Mouse (Mus musculus) thymus, postnatal 14 days (tissue): Measurements from ENCODE around the gene Eif3f.
A peak's percentile ranks its signal among the peaks of the same experiment; 100 is the strongest.

ENCODE experiments used
- DNase-seq: peaks from one replicate; pipeline ENCODE4 v3.0.0; 2021

The Eif3f gene

DNA sequence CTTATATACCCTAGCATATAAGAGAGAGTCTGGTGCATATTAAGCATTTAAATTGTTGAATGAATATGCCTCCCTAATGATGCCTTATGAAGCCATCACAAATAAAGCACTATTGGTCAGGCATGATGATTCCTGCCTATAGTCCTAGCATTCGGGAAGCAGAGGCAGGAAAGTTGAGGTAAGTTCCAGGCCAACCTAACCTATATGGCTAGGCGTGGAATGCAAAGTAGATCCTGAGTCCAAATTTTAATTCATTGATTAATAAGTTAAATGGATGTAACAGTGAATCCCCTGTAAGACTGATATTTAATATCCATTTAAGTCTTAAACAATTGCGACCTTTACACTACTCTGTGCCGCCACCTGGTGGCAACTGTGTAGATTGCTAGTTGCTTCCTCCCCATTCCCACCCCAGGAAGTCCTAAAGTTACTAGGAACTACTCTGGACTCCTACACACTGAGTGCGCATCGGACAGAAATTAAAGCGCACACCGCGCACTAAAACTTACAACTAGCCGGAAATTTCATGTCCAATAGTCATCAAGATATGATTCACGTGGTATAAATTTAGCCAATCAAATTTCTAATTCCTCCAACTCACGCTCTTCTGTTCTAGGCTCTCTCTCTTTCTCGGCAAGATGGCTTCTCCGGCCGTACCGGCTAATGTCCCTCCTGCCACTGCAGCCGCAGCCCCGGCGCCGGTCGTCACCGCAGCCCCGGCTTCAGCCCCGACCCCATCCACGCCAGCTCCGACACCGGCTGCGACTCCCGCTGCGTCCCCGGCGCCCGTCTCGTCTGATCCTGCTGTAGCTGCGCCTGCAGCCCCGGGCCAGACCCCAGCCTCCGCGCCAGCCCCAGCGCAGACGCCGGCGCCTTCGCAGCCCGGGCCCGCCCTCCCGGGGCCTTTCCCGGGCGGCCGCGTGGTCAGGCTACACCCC, at the start of gene Eif3f:
Eif3f (plus strand) TSS at position 624 of the 938 bp plus-strand sequence.
- peak; percentile 92 for DNase-seq

DNA sequence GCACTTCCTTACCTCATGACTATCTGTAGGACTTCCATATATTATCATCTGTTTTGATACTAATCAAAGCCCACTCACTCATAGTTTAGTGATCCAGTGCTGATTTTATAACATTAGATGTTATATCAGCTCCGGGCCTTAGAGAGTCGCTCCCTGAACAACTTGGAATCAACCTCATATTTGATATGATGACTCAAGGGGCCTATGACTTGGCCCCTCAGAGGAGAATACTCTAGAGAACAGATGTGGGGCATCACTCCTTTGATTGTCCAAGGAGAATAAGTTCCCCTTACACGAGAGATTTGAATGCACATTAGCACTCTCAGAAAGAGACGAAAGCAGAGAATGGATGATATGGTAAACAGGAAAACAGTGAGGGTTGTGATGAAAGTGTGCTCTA, 49.3 kb upstream of the Eif3f start, which contains the start of gene Olfr518:
Olfr518 (minus strand) TSS at position 101 of the 400 bp plus-strand sequence.
- no peak for DNase-seq

DNA sequence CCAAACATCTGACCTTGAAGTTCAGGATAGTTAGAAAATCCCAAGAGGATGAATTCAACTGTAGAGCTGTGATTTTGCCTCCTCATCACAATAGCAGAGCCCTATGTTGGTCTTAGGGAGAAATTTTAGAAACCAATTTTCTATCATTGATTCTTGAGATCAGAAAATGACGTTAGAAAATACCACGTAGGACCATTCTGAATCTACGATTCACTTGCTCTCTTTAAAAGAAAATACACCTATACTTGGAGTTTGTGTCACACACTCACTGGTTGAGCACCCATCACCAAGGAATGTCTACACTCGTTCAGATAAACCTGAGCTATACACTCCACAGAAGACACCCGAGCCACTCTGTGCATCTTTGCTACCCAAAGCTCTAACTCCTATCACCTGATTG, 39.9 kb upstream of the Eif3f start, which contains the start of gene Olfr519:
Olfr519 (minus strand) TSS at position 101 of the 400 bp plus-strand sequence.
- no peak for DNase-seq

DNA sequence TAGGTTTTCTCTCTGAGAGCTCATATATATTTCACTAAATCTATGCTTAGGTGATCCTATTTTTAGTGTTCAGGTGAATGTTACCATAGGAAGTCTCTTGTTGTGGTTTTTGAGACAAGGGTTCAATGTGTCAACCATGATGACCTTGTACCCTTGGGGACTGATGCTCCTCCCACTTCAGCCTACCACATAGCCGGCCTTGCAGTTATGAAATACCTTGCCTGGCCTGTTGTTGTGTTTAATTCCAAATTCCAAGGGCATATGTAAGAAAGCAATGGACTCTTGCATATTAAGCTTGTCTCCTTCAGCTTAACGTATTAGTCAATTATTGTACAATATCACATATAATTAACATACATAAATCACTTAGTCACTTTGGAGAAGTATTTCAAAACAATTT, 30.2 kb upstream of the Eif3f start:
- no peak for DNase-seq

DNA sequence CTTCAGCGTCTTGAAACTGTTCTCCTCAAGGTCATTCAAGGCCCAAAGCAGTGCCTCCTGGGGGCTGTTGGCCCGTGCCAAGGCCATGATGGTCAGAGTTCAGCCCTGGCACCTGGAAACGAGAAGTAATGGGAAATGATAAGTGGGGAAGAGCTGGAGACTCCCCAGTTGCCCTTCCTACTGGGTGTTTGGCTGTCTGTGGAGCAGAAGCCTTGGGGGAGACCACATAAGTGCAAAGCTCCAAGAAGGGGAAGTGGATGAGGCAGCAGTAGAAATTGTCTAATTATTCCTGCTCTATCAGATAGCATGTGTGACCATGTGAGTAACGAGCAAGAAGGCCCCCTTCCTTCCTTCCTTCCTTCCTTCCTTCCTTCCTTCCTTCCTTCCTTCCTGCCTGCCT, 7.2 kb upstream of the Eif3f start:
- DNase-seq: no peak

DNA sequence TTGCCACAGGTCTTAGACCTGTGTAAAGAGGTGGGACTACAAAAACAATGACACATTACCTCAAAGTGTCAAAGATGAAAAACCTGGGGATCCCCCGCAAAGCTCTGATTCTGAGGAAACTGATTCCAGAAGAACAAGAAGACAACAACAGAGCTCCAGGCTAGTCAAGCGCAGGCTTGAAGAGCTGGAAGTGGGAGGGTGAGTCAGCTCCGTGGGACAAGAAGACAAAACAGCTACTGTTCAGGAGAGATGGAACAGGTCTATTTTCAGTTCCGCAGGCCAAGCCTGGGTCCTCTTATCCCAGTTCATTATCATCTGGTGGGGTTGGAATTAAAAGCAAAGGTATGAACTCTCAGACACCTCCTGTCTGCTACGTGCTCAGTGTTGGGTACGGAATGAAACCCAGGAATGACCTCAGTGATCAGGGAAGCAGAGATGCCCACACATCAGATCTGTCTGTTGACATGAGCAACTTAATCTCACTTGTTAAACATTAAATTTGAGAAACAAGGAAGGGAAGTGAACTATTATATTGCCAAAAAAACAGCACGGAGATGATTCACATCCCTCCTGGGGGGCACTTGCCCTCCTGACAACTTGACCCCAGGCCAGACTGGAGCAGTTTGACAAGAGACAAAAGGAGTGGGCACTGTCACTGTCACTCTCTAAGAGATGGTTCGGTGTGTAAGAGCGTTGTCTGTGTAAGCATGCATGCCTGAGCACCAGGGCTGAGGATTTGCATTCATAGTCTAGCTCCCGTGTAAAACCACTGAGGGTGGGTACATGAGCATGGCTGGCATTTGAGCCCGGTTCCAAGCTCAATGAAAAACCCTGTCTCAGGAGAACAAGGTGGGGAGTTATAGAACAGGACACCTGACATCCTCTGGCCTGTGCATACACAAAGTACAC, 5.7 kb upstream of the Eif3f start:
- DNase-seq: no peak

DNA sequence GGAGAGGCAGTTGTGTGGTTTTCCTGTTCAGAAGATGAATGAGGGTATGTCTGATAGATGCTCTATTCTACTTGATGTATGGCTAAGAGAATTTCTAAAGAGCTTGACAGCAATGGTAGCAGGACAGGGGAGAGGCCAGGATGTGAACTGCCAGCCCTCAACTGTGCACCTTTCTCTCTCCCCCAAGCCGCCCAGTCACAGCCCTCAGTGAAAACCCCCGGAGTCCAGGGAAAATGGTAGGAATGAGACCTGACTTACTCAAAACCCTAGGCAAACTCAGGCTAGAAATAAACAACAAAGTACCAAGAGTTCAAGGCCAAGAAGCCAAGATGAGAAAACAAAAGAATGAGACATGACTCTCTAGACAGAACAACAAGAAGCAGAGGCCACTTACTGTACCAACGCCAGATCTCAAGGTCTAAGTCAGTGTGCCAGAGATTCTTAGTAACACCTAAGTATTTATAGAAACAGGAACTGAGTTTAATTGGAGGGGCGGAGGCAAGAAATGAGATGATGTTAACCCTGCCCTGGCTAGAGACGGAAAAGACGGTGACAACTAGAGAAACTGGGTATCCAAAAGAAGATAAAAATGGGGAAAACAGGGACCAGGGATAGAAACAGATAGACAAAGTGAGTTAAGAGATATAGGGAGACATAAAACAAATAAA, 4.4 kb upstream of the Eif3f start, which contains the start of gene Nlrp10:
Nlrp10 (minus strand) TSS at position 453 of the 668 bp plus-strand sequence.
- no peak for DNase-seq

DNA sequence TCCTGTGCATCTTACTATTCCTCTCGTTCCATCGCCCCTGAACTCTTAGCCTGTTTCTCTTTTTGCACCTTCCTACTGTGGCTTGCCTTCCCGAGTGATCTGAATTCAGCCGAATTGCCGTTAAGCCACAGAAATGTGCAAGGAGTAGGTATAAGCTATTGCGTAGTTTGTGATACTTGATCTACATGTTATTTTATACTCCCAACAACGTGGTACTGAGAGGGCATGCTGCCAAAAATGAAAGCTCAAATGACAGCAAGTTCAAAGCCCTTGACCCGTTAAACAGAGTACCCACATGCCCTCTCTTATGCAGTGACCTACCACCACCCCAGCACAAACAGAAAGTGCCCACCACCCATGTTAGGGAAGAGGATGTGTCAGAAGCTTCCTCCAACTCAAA, 619 bp downstream of the Eif3f start:
- no peak for DNase-seq

DNA sequence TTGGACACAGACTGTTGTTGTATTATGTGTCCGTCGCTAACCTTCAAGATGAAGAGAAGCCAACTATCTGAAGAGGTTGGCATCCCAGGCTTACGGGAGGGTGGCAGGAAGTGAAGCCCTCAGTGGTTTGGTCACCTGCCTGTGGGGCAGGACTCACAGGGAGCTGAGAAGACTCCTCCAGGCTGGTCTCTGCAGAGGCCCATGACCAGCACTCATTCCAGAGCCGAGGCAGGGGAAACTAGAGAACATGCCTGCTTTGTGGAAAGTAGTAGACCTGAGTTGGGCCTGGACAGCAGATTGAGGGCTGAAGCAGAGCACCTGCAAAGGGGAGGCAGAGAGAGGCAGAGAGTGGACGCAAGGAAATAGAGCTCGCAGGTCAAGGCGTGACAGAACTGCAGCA, 1.2 kb downstream of the Eif3f start:
- no peak for DNase-seq

DNA sequence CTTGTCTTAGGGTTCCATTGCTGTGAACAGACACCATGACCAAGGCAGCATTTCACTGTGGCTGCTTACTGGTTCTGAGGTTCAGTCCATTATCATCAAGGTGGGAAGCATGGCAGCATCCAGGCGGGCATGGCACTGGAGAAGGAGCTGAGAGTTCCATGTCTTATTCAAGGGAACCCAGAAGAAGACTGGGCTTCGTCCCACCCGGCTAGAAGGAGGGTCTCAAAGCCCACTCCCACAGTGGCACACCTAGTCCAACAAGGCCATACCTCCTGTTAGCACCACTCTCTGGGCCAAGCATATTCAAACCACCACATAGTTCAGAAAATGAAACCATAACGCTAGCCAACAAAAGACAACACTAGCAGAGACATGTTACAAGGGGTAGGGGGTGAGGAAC, 2.4 kb downstream of the Eif3f start:
- no peak for DNase-seq

DNA sequence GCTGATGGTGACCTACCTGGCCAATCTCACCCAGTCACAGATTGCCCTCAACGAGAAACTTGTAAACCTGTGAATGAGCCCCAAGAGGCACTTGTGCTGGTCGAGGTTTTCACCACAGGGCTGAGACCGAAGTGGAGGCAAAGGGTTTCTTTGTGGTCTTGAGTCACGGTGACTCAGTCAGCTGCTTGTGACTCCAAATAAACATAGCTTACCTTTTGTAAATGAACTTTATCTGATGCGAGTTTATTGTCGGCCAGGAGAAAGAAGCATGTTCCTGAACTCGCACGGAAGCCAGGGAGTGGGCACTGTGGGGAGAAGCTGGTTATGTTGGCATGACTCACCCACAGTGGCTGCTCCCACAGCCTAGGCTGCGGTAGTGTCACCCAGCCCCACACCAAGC, 7.2 kb downstream of the Eif3f start:
- DNase-seq: no peak

DNA sequence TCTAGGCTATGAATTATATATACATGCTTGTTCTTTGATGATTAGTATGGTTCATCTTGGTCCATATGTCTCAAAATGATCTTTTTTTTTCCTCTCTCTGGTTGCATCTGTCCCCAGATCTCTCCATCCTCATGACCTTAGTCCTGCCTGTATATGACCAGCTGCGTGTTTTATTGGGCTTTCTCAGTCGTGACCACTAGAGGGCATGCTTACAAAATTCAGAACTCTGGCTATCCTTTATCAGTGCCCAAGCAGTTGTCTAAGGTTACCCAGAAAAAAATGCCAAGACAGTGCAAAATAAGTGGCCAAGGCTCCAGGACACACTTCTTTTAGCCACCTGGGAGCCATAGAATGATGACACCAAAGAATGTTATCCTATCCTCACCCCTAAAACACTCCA, 9.8 kb downstream of the Eif3f start:
- DNase-seq: peak; percentile 32

DNA sequence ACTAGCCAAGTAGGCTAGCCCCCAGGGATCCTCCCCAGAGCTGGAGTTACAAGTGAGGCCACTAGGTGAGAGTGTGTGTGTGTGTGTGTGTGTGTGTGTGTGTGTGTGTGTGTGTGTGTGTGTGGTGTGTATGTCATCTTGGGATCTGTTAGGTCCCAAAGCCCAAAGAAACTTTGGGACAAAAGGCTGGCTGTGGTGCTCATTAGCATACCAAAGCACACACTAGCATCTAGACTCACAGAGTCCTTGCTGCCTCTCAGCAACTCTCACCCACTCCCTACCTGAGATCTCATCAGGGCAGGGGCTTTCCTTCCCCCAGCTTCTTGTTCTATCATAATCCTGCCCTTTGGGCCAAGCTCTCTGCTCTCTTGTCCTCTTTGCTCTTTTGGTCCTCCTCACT, 14.4 kb downstream of the Eif3f start:
- no peak for DNase-seq

DNA sequence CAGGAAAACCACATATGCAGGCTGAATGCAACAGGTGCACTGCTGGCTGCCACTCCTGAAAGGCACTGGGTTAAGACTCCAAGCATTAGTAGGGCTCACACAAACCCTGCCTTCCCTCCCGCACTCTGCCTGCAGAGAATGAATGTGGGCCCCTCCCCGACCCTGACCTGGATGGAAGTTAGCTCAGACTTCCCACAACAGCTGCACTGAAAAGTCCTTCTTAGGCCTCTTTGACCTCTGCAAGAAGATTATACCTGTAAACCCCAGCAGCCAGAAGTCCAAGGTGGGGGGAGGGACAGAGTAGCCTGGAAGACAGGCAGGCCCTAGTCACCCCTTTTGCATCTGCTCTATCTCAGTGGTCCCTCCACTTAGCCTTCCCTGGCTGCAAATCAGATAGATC, 15.1 kb downstream of the Eif3f start:
- no peak for DNase-seq

DNA sequence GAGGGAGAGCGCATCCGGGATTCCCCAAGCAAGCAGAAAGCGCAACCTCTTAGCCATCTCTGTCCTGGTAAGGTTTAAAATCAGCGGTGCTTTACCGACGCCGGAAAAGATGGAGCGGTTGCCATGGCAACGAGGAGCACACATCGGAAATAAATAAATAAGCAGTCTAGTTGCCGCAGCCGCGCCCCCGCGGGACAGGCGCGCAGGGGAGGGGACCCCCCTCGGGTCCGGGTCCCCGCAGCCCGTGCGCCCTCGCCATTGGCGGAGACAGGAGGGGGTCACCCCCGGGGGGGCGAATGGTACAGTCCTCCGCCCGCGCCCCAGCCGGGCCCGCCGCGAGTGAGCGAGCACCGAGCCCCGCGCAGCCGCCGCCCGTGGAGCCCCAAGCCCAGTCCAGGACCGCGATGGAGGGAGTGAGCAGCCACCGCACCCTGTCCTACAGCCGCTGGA, 16.1 kb downstream of the Eif3f start, which contains the start of gene Tub:
Tub (plus strand) TSS at position 27 of the 450 bp plus-strand sequence.
- DNase-seq: peak; percentile 34

DNA sequence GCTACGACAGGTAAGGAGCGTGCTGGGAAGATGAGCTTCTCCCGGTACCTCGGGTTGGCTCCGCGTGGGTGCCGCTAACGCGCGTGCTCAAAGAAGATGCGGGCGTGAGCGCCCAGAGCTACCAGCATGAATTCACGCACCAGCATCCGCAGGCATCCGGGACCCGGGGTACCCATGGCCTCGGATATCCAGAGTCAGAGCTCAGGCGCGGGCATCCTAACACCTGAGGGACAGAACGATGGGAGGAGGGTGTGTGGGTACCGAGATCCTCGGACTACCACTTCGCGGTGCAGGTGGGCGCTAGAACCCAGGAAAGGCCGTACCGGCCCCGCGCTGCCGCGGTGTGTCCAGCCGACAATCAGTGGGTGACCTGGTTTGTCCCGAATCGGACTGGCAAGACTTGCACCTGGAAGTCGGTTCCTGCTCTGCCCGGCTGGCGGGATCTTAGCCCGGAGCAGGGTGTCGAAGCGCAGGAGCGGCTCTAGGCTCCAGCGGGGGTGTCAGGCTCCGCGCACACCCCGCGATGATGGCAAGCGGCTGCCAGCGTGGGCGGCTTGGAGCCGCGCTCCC, 16.6 kb downstream of the Eif3f start:
- DNase-seq: no peak

DNA sequence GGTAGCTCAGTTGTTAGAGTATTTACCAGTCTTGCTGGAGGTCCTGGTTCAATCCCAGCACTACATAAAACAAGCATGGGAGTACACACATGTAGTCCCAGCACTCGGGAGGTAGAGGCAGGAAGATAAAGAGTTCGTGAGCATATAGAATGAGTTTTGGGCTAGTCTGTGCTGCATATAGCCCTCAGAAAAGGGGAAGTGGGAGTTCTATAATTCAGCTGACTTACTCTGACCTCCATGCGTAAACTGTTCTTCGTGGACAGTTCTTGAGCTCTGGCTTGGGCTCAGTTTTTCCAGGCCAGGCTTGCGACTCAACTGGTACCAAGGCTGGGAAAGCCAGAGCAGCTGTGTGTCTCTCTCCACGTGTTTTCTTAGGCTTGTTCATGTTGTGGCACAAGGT, 18.6 kb downstream of the Eif3f start:
- DNase-seq: no peak

DNA sequence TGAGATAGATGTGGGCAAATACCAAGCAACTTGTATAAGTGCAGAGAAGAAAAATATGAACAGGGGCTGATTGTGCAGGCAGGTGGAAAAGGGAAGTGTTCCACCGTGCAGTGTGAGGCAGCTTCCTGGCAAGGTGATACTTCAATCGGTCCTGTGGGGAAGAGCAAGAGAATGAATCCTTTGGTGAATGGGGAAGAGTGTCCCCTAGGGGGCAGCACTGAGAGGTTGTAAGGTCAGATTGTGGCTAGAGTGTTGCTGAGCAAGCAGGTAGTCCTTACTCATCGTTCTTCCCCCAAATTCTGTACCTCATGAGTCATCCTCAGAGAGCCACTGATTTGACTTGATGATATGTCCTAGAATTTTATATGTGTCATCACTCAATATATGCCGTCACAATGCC, 20.0 kb downstream of the Eif3f start:
- peak; percentile 41 for DNase-seq

DNA sequence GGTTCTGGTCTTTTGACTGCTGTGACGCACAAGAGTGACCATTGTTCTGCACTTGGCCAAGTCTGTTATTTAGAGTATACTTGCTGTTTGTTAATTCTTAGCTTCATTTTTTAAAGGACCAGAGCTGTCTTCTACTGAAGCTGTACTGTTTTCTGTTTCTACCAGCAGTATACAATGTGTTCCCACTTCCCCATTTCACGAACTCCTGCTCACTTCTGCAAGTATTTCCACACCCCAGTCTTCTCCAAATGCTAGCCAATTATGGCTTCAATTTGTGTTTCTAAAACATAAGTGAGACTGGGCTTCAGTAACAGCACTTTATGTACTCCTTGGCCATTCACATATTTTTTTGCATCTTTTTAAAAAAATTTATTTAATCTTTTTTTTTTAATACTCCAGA, 23.5 kb downstream of the Eif3f start:
- DNase-seq: no peak

DNA sequence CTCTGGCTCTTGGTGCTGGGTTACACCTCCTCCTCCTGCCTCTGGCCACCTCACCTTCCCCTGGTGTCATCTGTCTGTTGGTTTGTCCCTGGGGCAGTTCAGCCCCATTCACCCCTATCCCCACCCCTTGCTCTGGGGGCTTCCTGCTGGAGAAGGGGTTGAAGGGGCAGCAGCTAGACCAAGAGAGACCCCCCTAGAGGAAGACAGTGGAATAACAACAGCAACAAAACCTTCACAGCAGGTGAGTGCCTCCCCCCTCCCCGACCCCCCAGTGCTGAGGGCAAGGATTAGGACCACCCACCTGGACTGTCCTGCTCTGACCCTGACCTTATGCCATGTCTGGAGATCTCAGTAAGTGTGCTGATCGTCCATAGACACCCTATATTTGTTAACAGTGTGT, 31.8 kb downstream of the Eif3f start:
- peak; percentile 16 for DNase-seq

DNA sequence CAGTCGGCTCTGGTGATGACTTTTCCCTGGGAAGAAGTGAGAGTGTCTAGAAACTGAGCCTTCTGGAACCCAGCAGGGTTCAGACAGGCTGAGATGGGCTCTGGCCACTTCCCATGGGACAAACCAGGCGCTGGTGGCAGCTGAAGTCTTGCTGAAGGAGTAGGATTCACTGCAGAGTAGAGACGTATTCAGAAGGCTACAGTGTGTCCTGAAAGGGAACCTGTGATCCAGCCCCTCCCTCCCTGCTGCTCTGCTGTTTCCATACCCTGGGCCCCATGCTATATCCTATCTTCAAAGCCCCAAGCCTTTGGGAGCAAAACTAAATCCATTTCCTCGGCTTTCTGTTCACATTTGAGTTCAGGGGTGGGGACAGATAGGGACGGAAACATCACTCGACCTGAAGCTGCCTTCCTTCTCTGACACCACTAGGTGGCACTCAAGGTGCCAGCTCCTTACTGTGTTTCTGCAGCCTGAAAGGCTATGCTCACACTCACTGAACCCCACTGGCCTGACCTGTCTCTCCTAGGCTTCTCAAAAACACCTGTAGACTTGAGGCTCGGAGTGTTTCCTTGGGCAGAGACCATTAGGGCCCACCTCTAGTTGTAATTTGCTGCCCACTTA, 32.6 kb downstream of the Eif3f start:
- DNase-seq: peak; percentile 44

DNA sequence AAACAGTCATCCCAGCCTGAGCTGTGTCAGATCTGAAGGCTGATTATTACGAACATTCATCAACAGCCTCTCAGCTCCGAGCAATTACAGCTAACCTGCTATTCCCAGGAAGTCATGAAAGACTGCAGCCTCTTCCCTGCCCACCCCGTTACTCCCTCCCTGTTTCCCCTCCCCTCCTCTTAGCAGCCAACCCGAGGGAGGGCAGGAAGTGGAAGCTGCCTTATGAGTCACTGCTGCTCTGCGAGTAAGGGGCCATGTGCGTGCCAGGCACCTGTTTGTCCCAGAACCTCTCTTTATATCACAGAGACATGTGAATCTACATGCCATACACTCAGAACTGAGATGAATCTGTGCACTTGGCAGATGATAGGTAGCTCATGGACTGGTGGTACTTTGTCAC, 34.0 kb downstream of the Eif3f start:
- DNase-seq: no peak
